Mouse (Mus musculus) neutrophil, adult 65 days (primary cell): ENCODE measurements around the gene Olfr68. TPM values are rescaled to one million over a fixed set of nuclear protein-coding genes. Genes with fewer than 3 reads are reported as not detected.

Source experiments
- total RNA-seq: library from RNA; stranded (reverse); gene quantifications from 2 replicates; pipeline ENCODE4 v1.2.4, GENCODE M21; 2023

Gene Olfr68
- total RNA-seq: not detected in 2 replicates

GRCm38 (mm10) chr7:103779598-103779997 lies at the start of gene Olfr68:
TSS of gene Olfr68 (minus strand) at chr7:103779698.

DNA sequence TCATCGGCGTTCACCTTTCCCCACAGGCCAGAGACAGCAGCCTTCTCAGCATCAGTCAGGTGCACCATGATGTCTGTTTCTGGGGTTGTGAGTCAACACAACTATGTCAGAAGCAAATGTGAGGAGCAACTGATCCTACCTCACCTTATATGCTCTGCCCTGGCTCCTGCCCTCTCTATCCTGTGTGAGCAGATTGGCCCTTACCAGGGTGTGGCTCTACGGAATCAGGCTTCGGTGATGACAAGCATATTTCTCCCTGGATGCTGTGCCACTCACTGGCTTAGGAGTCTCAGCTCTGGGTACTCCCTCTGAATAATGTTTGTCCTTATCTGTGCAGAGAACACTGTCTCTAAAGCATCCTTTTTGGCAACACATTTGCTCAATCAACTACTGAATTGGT lies 48.3 kb upstream of the Olfr68 start, which contains the start of gene Hbb-bs:
Gene Hbb-bs (minus strand): TSS at position 289 of the 400 bp plus-strand sequence.

DNA sequence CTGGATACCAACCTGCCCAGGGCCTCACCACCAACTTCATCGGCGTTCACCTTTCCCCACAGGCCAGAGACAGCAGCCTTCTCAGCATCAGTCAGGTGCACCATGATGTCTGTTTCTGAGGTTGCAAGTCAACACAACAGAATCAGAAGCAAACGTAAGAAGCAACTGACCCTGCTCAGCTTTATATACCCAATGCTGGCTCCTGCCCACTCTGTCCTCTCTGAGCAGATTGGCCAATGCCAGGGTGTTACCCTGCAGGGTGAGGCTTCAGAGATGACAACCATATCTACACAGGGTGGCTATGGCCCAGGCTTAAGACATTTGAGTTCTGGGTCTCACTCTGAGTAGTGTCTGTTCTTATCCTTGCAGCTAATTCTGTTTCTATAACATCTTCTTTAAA lies 34.3 kb upstream of the Olfr68 start, which contains the start of gene Hbb-bt:
Gene Hbb-bt (minus strand): TSS at position 231 of the 400 bp plus-strand sequence.

GRCm38 (mm10) chr7:103791721-103792120 lies 12.2 kb upstream of the Olfr68 start, which contains the start of gene Olfr67:
TSS of gene Olfr67 (minus strand) at chr7:103791821.

DNA sequence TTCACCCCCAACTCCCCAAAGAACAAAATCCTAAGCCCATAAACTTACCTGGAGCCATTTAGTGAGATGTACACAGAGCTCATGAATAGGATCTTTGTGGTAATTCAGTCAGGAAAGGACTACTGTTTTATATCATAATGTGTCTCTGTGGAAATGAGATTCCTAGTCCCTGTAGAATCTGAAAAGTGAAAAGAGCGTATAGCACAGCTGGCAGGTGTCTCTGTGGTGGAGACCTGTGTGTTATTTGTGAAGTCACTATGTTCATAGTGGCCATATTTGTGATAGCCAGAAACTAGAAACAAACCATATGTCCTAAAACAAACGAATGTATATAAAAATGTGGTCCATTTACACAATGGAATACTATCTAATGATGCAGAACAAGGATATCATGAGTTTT lies 8.0 kb downstream of the Olfr68 start, which contains the start of gene Olfr69:
Gene Olfr69 (minus strand): TSS at position 101 of the 400 bp plus-strand sequence.

GRCm38 (mm10) chr7:103757233-103757632 lies 22.3 kb downstream of the Olfr68 start, which contains the start of gene Olfr630:
TSS of gene Olfr630 (minus strand) at chr7:103757333.

DNA sequence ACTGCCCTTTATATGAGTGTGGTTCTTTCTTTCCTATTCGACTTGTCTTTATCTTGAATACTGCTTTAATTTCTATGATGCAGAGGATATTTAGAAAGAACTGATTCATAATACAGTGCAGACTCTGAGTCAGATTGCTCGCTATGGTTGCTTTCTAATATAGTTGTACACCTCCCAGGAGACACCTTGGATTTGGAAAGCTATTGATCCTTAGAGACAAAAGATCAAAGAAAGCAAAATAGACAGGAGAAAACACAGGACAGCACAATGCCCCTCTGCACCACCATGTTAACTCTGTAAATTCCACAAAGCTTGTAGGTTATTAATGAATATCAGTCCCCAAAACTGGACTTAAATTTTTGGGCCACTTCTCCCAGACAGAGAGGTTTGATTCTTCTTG lies 34.7 kb downstream of the Olfr68 start, which contains the start of gene Olfr629:
Gene Olfr629 (minus strand): TSS at position 101 of the 400 bp plus-strand sequence.

DNA sequence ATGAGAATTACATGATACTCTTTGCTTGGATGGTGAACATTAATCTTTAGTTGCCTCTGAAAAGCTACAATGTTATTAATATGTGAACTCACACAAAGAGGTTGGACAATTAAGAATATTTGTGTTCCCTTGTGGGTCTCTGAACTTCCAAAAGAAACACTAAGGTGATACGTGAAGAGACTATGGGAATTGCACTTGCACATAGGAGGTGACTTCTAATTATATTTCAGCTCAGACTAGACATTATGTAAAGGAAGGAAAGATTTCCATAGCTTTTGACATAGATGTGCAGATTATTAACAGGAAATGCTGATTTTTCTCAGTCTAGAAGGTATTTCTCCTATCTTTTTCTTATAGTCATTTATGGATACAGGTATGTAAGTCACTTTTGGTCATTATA lies 49.4 kb downstream of the Olfr68 start, which contains the start of gene Olfr628:
Gene Olfr628 (plus strand): TSS at position 301 of the 400 bp plus-strand sequence.

Other genes with a start within 250 kb of the Olfr68 start
- gene Olfr612, start 237.0 kb downstream of the Olfr68 start, total RNA-seq: not detected in 2 replicates
- gene Olfr613, start 231.6 kb downstream of the Olfr68 start, total RNA-seq: not detected in 2 replicates
- not detected in 2 replicates for gene Olfr615, start 223.6 kb downstream of the Olfr68 start, total RNA-seq
- not detected in 2 replicates for gene Olfr616, start 210.6 kb downstream of the Olfr68 start, total RNA-seq
- not detected in 2 replicates for gene Olfr617, start 206.6 kb downstream of the Olfr68 start, total RNA-seq
- not detected in 2 replicates for gene Olfr618, start 189.6 kb downstream of the Olfr68 start, total RNA-seq
- gene Olfr619, start 179.1 kb downstream of the Olfr68 start, total RNA-seq: not detected in 2 replicates
- not detected in 2 replicates for gene Olfr620, start 167.2 kb downstream of the Olfr68 start, total RNA-seq
- gene Olfr622, start 137.0 kb downstream of the Olfr68 start, total RNA-seq: not detected in 2 replicates
- not detected in 2 replicates for gene Olfr623, start 116.0 kb downstream of the Olfr68 start, total RNA-seq
- gene Olfr624, start 108.5 kb downstream of the Olfr68 start, total RNA-seq: not detected in 2 replicates
- gene Olfr625-ps1, start 97.0 kb downstream of the Olfr68 start, total RNA-seq: not detected in 2 replicates
- gene Olfr243, start 65.0 kb downstream of the Olfr68 start, total RNA-seq: not detected in 2 replicates
- not detected in 2 replicates for gene Olfr628, start 49.3 kb downstream of the Olfr68 start, total RNA-seq
- gene Olfr629, start 34.8 kb downstream of the Olfr68 start, total RNA-seq: not detected in 2 replicates
- gene Olfr630, start 22.4 kb downstream of the Olfr68 start, total RNA-seq: not detected in 2 replicates
- not detected in 2 replicates for gene Olfr69, start 8.1 kb downstream of the Olfr68 start, total RNA-seq
- gene Olfr67, start 12.1 kb upstream of the Olfr68 start, total RNA-seq: not detected in 2 replicates
- 16.2 and 21.8 TPM in 2 replicates for gene Hbb-bt, start 34.3 kb upstream of the Olfr68 start, total RNA-seq
- 59.0 and 111 TPM in 2 replicates for gene Hbb-bs, start 48.4 kb upstream of the Olfr68 start, total RNA-seq
- gene Hbb-bh2, start 60.8 kb upstream of the Olfr68 start, total RNA-seq: not detected in 2 replicates
- not detected in 2 replicates for gene Hbb-bh1, start 63.5 kb upstream of the Olfr68 start, total RNA-seq
- gene Hbb-y, start 73.5 kb upstream of the Olfr68 start, total RNA-seq: not detected in 2 replicates
- not detected in 2 replicates for gene Olfr66, start 106.6 kb upstream of the Olfr68 start, total RNA-seq
- not detected in 2 replicates for gene Olfr64, start 114.8 kb upstream of the Olfr68 start, total RNA-seq
- not detected in 2 replicates for gene Olfr65, start 123.8 kb upstream of the Olfr68 start, total RNA-seq
- not detected in 2 replicates for gene Olfr631, start 149.1 kb upstream of the Olfr68 start, total RNA-seq
- not detected in 2 replicates for gene Olfr632, start 154.6 kb upstream of the Olfr68 start, total RNA-seq
- not detected in 2 replicates for gene Olfr633, start 164.7 kb upstream of the Olfr68 start, total RNA-seq
- gene Olfr635, start 191.5 kb upstream of the Olfr68 start, total RNA-seq: not detected in 2 replicates
- not detected in 2 replicates for gene Olfr638, start 219.0 kb upstream of the Olfr68 start, total RNA-seq
- gene Olfr639, start 237.6 kb upstream of the Olfr68 start, total RNA-seq: 0.07 and 0.09 TPM in 2 replicates
- not detected in 2 replicates for gene Olfr640, start 245.9 kb upstream of the Olfr68 start, total RNA-seq